Mouse (Mus musculus) kidney, adult 9 months (tissue): ENCODE measurements around the gene Clmn.

Source experiments
- DNase-seq: peaks from one replicate; pipeline ENCODE4 v3.0.0; 2022

Gene Clmn

DNA sequence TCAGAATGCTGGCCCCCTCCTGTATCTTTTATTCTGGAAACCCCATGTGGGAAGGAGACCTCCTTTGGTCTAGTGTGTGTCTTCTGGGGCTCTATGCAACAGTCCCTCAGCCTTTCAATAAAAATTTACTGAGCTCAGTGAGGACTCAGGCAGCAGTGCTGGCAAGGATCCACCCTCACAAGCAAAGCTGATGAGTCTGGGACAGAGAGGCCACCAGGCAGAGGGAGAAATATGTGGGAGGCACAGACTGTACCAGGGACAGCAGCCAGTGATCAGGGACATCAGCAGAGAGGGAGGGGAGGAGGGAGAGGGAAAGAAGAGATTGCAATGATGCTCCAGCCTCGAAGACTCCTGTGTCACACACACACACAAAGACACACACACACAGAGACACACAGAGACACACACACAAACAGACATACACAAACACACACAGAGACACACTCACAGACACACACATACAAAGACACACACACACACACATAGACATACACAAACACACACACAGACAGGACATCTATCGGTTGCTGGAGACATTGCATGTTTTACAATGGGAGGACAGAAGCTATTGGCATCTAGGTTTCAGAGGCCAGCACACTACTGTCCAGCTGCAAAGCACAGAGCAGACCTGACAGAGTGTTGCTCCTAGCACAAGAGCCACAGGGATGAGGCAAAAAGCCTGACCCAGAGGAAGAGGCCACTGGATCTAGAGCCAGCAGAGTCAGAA, 27.6 kb downstream of the Clmn start:
- DNase-seq: no peak

DNA sequence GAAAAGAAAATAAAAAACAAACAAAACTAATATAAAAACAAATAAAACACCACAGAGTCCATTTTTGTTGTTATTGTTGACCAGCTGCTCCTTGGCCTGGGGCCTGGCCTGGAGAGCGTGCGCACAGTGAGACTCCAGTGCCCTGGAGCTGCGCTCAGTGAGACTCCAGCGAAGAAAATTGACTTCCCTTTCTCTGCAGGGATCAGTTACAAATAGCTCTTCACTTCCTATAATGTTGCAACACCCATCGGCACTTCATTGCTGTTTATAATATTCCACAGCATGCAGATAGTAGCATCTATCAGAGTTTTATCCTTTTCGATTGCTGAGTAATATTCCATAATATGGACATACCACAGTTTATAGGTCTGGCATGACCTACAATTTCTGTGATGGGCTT, 28.6 kb downstream of the Clmn start:
- no peak for DNase-seq

DNA sequence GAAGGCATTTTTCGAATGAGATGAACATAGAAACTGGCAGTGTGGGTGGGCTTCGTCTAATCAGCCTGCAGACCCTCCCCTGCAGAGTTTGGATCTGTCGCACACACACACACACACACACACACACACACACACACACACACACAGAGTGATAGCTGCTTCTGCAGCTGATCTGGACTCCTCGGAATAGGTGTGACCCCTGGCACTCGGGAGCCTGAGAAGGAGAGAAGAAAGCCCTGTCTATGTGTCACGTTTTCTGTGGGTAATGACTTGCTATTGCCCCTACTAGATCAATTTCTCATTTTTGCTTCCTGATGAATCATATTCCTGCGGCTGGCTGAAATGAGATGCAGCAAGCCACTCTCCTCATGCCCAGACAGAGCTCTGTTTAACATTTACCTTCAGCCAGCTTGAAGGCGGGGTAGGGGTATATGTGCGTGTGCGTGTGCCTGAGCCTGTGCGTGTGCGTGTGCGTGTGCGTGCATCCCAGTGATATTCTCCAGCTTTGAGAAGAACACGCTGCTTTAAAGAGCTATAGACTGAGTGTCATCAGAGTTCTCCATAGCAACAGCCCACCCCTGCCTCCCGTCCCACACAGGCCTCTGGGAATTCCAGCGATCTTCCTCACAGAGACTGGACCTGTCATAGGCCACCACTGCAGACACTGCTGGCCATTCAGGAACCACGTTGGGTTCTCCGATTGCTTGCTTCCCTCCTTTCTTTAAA, 29.3 kb downstream of the Clmn start:
- no peak for DNase-seq

DNA sequence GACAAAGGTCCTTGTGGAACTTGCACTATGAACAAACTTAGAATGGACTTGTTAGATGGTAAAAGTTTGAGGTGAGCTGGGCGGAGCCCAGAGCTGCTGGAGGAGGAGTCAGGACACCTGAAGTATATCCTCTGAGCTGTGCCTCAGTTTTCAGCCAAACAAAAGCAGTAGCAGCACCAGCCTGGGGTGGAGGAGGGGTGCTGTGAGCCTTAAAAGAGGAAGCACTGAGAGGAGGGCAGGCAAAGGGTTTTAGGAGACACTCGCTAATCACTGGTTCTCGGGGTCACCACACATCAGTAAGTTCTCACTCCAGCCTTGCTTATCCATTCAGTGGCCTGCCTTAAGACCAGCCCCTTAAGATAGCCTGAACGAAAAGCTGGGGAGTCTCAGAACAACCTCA, 30.1 kb downstream of the Clmn start:
- DNase-seq: no peak

DNA sequence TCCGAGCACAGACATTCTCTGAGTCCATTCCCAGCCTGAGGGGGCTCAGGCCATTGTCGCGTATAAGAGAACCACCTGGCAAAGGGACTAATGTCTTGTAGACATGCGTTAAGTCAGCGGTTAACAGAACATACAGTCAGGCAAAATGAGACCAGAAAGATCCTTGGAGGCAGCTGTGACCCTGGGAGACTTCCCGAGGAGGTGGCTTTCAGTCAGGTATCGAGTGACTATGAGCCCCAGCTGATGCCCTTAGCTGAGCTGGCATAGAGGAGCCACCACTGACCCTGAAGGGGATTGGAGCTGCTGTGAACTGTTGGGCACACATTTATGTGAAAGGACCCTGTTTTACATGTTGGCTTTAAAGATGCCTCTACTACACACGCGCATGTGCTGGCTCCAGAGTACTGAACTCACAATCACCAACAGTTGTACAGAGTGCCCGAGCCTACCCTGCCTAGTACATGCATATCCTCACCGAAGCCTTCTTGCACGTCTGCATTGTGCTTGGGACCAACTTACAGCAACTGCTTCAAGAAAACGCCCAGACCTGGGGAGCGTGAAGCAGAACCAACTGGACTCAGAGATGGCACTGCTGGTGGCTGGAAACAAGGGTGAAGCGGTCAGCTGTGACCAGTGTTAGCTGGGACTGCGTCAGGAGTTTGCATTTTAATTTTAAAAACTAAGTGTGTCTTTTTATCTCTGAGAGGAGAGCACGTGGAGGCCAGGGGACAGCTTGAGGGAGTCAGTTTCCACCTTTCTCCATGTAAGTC, 34.0 kb downstream of the Clmn start:
- DNase-seq: peak; percentile 80

DNA sequence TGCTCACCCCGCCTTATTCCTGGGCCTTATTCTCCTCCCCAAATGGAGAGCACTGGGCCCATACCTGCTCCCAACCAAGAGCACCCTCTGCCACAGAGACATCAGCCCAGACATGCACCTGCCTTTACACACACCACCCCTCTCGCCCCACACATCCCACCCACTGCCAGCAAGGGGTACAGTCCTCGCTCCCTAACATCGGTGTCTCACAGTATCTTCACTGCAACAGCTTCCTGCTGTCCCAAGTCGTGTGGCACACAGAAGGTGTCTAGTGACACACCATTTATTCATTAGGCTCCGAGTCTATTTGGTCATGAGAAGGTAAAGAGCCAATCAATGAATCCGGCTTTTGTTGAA, 34.6 kb downstream of the Clmn start:
- no peak for DNase-seq

DNA sequence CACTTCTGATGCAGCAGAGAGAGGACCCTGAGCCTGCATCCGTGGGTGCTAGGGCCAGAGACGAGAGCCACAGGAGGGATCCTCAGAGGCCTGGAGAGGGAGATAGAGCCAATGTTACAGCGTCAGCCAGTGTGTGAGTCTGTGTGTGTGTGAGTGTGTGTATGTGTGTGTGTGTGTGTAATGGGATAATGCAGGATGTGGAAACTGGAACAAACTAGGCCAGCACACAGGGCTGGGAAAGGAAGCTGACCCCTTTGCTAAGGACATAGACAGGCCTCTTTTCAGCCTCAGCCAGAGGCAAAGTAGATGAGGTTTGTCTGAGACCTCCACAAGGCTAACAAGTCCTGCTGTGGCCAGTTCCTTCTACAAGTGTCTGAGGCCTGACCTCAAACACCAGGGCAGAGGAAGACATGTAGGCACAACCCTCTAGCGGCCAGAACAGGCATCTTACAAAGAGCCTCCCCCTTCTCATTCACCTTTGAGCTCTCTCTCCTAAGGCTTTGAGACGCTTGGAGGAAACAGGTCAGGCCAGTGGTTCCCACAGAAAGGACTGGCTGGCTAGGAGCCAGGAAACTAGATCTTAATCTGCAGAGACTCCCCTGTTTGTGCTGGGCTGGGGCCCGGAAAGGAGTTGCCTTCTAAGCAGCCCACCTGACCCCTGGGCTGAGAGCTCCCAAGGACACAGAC, 35.1 kb downstream of the Clmn start:
- peak; percentile 95 for DNase-seq

DNA sequence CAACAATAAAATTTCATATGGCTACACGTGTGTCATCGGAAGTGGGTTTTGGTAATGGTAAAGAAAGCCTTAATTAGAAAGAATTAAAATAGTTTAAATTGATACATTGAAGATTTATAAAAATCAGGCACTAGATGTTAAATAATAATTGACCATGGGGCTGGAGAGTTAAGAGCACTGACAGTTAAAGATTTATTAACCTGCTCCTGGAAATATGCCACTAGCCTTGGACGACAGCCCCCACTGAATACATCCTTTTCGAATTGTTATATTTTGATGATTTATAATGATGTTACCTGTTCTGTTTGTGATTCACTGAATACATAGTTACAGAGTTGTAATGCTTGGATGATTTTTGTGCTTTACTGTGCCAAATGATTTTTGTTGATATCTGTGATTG, 35.9 kb downstream of the Clmn start:
- peak; percentile 82 for DNase-seq

DNA sequence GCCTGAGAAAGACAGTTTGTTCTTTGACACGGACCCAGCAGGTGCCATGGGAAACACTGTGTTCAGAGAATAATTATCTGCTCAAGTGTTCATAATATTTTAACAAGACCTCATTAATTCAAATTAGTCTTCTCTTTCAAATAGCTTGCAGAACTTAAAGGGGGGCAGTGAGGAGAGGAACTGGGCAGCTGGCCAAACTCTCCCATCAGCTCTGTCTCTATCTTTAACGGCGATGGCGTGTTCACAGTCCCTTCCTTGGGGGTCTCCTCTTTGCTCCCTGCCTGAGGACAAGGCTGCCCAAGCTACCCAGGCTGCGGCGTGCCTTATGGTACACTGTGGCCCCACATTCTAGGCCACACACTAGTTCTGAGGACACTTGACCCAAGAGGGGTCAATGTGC, 37.2 kb downstream of the Clmn start:
- no peak for DNase-seq

DNA sequence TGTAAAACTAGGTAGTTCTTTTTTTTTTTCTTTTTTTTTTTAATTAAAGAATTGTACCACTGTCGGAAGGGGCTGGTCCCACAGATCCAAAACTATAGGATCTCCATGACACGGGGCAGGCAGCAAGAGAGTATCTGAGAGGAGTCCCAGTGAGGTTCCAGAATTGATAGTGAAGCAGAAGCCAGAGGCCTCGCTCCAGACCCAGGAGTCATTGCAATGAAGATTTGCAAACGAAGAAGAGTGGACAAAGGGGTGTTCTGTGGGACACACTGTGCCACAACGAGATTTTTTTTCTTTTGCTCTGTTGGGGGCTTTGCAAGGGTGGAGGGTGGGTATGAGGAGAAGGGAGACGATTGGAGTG, 40.0 kb downstream of the Clmn start:
- no peak for DNase-seq

DNA sequence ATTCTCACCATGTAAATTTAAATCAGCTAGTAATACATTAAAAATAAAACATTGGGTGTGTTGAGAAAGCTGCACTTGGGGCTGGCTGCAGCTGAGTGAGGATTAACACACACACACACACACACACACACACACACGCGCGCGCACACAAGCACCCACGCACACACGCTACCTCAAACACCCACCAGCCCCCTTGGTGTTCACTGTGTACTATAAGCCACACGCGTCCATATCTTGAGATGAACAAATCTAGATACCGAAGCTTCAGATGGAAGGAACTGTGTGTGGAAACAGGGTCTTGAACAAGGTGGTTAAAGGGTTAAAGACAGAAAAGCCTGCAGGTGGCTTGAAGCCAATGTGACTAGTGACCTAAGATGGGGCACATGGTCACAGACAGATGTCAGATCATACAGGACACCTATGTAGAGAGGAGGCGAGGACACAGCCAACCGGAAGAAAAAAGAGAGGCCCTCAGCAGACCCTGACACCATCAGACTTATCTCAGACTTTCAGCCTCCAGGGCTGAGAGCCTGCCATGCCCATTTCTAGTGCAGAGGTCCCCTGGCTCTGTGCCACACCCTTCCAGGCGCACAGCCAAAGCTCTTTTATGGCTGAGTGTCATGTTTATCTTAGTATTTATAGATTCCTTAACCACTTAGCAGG, 40.5 kb downstream of the Clmn start:
- DNase-seq: peak; percentile 96

DNA sequence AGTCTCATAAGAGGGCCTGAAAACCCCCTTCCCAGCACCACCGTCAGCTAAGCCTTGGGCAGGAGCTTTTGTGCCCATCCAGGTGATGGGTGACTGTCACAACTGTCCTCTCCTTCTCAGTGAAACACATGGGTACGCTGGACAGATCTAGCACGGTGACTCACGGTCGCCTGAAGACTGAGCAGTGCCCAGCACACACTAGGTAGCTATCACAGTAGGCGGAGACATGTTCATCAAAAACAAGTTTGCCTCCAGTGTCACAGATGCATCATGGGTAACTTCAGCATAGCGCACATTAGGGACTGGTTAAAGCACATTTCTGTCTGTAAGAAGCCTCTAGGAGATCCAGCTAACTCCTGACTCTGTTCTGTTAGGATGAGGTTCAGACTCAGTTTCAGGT, 41.2 kb downstream of the Clmn start:
- DNase-seq: no peak

DNA sequence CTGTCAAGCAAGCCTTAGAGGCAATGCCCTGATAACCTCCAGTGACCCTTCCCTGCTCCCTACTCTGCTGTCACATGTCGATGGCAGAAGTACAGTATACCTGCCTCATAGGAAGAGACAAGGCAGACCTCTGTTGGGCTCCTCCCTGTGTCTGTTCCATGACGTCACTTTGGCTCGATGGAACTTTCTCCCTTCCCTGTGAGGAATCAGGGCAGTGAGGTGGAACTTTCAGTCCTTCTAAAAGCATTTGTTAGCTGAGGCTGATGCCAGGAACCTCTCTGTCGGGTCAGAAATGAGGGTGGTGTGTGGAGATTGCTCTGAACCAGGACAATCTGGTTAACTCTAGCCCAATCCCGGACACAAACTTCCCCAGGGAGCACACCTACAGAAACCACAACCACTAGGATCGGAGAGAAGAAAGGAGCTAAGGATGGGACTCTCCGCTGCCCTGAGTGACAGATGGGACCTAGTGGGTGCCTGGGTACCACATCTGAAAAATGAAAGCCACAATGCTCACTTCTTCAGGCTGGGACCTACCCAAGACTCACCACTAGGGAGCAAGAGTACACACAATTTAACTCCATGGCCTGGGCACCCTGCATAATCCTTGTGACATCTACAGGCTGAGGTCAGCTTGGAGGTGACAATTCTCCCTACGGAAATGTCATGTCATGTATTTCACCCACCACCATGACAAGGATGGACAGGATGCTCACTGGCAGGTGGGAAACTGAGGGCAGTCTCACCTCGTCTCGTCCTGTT, 41.9 kb downstream of the Clmn start:
- DNase-seq: peak; percentile 79

DNA sequence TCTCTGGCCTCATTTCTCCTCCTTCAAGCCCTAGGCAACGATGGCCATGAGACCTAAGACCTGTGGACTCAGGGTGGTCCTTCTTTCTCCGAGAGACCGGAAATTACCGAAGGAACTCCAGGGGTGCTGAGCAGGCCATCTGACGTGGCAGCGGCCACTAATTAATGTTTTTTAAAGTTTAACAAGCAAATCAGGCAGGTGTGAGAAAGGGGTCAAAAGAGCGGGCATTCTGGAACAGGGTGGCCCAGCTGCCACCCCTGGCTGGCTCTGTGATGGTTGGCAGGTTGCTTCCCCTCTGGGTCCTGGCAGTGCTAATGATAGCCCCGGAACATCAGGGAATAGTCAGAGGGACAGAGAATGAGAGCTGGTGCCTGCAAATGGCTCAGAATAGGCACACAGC, 42.7 kb downstream of the Clmn start:
- DNase-seq: peak; percentile 91

DNA sequence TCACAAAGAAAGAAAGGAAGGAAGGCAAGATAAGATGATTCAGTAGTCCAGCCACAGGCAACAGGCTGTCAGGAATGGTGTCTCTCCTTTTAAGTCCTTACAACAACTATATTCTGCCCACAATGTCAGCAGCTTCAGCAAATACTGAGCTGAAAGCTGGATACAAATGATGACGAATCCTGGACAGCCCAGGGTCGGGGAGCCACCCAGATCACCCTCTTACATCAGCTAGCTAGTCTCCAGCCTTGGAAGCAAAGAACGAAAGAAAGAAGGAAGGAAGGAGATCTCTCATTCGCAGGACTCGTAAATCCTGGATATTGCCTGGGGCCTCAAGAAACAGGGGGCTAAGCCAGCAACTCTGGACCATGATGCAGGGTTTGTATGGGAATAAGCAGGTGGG, 44.8 kb downstream of the Clmn start:
- no peak for DNase-seq

DNA sequence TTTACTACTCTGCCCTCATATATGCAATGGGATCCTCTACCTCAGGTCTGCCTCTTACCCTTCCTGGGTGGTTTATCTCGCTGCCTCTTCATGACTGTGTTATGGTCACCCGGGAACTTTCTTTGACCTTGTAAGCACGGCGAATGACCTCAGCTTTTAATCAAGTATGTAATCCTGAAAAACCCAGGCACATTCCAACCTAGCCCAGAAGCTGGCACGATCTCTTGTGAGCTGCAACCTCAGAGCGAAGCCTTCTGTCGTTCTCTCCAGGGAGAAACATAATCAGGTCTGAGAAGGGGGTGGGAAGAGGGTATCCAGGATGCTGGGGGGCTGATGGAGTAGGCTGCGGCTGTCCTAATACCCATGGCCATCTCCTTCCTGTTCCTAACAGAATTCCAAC, 45.8 kb downstream of the Clmn start:
- no peak for DNase-seq

DNA sequence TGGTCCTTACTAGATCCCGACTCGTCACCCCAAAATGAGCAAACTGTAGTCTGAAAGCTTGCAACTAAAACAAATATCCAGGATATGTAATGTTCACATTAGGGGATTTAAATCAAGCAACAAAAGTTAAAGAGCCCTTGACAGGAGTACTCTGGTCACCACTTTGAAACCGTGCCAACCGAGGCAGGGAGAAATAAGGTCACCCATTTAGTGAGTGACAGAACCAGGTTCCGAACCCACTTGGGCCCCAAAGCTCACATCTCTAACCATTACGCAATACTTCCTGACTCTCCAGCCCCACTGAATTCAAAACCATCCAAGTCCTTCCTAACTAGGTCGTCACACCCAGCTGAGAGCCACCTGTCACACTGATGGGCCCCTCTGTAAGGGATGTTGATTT, 46.8 kb downstream of the Clmn start:
- no peak for DNase-seq

DNA sequence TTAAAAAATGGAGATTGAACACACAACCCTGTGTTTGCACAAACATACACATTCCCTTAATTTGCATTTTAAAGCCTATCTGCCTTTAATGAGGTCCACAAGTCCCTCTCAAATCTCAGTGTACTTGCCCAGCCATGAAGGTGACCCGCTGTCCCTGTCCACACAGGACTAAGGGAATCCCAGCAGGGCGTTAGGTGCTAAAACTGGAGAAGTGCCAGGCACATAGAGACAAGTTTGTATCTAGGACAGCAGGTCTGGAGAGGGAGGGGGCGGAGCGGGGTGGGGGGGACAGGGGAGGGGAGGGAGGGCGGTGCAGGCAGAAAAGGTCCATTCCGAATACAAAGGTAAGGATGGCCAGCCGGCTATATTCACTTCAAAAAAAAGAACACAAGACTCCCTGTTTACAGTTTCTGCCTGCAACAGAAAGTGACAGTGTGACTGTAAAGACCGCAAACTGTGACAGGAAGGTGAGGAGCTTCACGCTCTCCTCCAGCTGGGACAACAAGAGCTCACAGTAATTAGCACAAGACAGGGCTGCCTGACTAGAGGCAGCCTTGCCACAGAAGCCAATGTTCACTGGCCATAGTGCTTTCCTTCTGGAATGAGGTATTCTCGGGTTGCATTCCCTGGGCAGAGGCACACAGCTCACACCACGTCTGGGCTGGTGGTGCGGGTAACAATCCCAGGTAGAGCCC, 47.6 kb downstream of the Clmn start:
- DNase-seq: peak; percentile 74

DNA sequence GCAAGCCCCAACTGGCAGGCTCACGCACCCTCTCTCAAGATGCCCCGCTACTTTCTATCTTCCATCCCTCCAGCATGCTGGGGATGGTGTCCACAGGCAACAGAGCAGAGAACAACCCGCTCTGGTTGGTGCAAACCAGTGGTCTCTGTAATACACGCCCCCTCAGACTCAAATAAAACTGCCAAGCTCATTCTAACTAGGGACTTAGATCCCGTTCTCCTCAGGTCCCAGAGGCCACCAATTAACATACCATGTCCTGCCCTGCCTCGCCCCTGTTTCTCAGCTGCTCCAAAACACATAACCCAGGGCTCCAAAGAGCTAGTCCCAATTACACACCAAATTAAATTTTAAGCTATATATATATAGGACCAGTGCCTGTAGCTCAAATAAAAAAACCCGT, 50.6 kb downstream of the Clmn start:
- no peak for DNase-seq

DNA sequence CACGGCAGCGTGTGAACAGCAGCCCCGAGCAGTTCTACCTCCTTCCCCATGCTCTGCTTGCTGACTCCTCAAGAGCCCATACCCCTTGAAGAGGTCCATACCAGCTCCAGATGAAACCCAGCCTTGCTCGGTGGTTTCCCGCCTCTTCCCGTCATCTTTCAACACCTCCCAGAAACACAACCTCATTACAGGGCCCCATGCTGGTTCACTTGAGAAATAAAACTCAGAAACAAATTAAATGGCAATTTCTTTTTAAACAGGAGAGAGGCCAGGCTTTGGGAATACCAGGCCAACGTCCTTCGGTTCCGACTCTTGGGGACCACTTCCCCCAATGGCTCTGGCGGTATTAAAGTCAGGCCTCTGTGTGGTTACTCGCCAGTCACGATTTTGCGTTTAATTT, 51.1 kb downstream of the Clmn start:
- no peak for DNase-seq

DNA sequence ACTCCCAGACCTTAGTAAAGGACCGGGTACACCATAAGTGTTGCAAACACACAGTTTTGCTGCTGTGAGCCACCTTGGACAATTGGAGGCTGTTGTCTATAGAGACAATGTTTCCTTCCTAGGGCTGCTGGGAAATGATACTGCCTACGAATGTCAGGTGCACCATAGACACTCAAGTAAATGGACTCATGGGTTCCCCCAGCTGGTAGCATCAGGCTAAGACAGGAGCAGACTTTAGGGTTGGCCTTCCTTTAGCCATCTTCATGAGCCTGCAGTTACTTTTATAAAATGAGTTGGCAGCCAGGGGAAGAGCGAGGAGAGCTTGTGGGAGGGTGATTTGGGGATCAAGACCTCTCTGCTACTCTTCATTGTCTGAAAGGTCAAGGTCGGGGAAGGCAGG, 52.2 kb downstream of the Clmn start:
- no peak for DNase-seq
